Mouse (Mus musculus): Measurements from ENCODE around the gene Gm5148. TPM values are rescaled to one million over a fixed set of nuclear protein-coding genes. Genes with fewer than 3 reads are reported as not detected.

Gm5148 gene
- total RNA-seq, 2 experiments from 2014 or later = 1.5 to 2.8 TPM

DNA sequence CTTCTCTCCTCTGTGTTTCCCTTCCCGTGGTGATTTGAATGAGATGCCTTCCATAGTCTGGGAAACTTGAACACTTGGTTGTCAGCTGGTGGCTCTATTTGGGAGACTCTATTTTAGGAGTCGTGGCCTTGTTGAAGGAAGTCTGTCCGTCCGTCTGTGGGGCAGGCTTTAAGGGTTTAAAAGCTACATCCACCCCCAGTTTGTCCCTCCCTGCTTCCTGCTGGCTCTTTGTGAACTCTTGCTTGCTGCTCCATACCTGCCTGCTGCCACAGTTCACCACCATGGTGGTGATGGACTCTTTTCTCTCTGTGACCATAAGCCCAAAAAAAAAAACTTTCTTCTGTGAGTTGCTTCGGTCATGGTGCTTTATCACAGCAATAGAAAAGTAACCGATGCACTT lies 21.2 kb downstream of the Gm5148 start:
- no peak for DNase-seq
- intact Hi-C loops (cut with DNase I) = no loop called here

DNA sequence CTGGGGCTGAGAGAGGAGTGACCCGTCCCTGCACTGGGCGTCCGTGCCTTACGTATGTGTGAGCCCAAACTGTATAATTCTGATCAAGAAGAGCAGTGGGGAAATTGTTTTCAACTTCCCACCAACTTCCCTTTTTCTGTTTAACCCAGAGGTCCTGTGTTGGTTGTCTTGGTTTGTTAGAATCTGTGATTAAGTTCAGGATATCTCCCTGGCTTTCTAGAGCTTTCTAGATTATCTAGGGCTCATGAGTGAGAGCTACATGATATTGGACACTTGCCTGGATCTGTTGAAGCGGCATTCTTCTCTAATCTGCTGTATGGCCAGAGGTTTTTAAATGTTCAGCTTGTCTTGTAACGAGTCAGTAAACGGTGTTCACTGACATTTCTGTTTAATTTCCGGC lies 30.7 kb downstream of the Gm5148 start:
- no peak for DNase-seq
- intact Hi-C loops (cut with DNase I) = no loop called here

DNA sequence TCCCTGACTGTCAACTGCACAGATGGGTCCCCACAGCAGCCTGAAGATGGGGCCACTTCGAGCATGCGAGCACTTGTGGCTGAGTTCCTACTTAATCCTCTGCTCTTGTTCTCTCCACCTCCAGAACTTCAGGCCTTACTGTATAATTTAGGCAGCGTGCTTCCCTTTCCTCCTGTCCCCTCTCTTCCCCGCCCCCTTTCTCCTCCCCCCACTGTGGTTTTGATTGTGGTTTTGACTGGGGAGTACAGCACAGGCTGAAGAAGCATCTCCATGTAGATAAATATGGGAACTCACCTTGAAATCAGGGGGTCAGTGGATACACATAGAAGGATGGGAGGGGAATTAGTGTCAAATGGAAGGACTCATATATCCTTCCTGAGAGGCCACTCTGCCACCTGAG lies 31.3 kb downstream of the Gm5148 start:
- no peak for DNase-seq
- intact Hi-C loops (cut with DNase I) = no loop called here

DNA sequence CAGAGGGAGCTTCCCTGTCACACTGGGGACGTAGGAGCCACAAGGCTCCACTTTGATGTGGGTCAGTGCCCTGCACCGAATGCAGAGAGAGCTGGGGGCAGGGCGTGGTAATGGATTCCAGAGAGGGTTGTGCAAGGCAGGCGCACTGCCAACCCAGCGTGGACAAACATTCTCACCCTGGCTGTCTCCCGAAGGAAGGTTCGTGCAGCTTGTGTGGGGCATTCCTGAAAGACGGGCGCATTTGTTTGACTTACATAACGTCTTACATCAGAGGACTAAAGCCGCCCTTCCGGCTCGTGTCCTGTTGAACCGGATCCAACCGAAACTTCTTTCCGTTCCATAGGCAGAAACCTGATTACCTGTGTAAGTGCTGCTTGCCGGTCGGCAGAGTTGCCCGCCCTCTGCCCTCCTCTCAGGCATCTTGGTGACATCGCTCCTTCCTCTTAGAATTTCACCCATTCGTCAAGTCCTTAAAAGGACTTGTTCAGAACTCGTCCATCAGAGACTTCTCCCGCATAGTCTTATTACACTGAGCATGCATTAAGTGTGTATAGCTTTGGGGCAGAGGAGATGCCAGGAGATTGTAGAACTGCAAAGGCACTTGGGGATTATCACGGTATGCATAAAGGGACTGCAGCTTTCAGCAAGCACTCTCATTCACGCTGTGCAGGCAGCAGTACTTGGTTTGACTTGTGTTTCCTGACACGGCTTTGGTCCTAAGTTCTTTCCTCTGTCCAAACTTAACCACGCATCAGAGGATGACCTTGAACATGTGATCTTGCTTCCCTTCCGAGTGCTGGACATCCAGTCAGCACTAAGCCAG lies 36.9 kb downstream of the Gm5148 start:
- peak; percentile 20 for DNase-seq
- intact Hi-C loops (cut with DNase I) = no loop called here

DNA sequence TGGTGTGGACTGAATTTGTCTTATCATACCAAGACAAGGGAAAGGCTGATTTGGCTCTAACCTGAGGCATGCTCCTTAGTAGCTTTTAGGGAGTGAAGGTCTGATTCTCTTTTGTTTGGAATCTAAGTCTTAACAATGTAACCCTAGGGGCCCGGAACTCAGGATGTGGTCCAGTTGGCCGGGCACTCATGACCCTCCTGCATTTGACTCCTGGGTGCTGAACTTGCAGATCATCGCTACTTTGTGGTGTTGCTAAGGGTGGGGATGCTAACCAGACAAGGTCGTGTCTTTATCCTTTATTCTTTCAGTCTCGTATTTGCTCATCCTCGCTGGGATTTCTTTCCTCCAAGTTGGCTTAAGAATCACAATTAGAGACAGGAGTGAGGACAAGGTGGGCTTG lies 37.5 kb downstream of the Gm5148 start:
- intact Hi-C loops (cut with DNase I) = no loop called here
- DNase-seq = no peak

DNA sequence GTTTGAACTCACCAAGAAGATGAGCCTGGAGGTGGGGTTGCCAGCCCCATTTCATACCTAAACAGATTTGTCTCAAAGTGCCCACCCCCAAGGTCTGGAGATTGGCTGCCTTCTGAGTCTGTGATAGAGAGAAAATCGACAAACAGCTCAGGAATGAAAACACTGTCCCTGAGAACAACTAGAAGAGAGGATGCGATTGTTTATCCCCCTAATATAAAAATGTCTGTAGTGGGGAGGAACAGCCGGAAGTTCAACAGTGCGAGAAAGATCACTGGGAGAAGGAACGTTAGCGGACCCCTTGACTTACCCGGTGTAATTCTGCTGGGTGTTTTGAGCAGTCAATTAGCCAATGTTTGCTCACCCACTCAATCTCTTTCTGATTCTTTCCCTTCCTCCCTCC lies 38.1 kb downstream of the Gm5148 start:
- intact Hi-C loops (cut with DNase I) = no loop called here
- no peak for DNase-seq

DNA sequence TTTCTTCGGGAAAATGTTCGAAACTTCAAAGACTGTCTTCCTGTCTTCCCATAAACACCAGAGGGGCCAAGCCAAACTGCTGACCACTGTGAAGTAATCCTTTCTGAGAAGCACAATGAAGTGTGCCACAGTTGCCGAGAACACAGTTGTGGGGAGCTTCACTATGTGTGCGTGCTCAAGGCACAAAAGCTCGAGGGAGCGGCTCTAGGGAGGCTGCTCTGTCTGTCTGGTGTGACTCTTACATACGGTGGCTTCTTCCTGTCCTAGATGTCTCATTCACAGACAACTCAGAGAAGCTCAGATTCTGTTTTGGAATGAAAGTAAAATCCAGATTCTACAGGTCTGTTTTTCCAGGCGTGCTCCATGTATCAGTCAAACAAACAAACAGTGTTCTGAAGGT lies 48.0 kb downstream of the Gm5148 start:
- intact Hi-C loops (cut with DNase I) = no loop called here
- no peak for DNase-seq

DNA sequence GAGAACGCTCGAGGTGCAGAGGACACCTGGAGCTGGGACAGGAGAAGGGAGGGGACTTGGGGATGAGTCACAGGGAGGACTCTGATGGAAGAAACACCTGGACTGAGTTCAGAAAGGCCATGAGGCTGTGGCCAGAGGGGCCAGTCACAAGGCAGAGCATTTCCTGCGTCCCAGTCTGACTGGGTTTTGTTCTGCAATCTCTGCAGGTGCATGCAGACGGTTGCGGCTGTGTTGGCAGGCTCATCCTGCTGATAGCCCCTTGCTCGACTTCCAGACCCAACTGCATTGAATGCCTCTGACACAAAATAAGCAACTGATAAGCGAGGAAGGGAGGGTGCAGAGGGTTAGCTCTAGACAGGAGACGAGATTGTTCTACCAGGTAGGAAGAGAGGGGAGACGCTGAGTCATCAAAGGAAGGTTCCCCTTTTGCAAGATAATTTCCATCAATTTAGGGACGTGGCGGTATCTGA lies 49.2 kb downstream of the Gm5148 start:
- no peak for DNase-seq
- intact Hi-C loops (cut with DNase I) = no loop called here

DNA sequence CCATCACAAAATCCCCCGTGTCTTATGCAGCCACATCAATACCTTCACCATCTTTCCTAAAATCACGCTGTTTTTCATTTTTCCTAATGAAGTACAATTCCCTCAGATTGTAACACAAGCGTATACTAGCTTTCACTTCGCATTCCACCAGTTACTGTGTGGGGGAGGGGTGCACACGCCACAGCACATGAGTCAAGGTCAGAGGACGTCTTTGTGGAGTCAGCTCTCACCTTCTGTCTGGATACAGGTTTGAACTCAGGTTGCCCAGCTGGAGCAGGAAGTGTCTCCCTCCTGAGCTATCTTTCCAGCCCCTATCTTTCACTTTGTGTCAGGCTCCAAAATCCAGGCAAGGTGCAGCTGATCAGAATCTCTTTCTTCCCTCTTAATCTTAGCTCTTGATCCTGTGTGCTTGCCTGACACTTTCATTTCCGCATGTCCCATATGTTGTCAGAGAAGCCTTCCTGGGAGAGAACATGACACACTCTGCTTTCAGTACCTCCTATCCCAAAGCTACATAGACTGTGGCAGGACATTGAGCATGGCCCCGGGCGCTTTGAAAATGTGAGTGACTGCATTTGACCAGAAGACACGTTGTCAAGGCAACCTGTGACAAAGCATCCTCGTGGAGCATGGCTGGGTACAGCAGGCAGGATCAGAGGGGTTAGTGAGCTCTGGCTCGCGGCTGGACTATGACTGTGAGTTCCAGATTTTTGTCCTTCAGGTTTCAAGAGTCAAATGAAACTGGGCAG lies 50.6 kb downstream of the Gm5148 start:
- intact Hi-C loops (cut with DNase I) = no loop called here

DNA sequence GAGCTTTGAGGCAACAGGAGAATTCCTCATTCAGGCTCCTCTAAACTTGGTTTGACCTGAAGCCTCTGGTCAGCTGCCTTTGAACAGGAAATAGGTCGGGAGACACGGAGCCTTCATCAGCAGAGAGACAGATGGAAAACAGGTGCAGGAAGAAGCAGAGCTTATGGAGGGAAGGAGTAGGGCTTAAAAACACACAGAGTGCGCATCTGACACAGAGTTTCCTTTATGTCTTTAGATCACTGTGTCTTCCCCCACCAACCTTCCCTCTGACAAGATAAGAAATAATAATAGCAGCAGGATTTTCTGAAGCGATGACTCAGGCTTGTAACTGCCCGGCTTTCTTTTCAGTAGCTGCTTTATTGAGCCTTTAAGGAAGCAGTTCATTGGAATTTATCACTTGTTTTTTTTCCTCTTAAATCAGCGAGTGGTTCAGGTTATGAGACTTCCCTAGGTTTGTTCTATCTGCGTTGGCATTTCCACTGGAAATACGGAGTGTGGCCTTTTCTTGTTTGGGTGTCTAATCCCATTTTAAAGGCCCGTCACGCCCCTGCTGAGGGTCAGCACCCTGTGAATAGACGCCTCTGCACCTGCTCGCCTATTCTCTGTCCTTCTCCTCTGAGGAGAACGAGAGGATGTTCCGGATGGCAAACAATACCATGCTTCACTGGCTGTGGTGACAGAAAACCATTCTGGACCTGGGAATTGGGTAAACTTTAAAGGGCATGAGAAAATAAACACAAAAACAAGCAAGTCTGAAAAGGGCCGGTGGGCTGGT lies 51.8 kb downstream of the Gm5148 start:
- intact Hi-C loops (cut with DNase I) = no loop called here
- no peak for DNase-seq

More for the DNA sequence above, 50.6 kb downstream of the Gm5148 start:
- peak; percentile 23 for DNase-seq

DNA sequence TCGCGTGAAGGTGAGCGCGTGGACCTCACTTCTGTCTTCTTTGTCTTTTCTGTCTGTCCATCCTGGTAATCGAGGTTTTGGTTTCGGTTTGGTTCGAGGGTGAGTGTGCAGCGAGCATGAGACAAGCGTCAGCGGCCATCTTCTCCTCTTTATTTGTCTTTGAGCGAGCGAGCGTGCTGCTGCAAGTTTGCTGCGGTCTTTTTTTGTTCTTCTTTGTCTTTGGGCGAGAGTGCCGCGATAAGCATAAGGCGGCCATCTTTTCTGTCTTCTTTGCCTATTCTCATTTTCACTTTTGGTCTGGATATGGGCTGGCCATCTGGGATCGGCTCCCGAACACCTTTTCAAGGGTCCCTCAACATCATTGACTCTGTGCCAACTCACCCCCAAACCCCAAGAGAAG lies 55.2 kb downstream of the Gm5148 start:
- no peak for DNase-seq
- intact Hi-C loops (cut with DNase I) = no loop called here

DNA sequence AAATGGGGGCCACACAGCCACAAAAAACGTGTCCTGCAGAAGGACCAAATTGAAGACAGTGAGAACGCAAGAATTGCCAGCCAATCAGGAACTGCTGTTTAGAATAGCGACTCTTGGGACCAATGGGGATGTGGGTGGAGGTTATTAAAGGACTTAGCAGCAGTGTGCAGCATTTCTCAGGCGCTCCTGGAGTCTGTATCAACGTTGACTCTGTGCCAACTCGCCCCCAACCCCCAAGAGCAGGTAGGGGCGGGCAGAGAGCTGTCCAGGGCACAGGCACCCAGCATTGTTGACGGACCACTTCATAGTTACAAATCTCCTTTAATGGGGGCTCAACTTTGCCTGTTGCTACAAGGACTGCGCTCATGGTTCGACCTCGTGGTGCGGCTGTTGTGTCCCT lies 55.6 kb downstream of the Gm5148 start:
- intact Hi-C loops (cut with DNase I) = no loop called here
- no peak for DNase-seq

DNA sequence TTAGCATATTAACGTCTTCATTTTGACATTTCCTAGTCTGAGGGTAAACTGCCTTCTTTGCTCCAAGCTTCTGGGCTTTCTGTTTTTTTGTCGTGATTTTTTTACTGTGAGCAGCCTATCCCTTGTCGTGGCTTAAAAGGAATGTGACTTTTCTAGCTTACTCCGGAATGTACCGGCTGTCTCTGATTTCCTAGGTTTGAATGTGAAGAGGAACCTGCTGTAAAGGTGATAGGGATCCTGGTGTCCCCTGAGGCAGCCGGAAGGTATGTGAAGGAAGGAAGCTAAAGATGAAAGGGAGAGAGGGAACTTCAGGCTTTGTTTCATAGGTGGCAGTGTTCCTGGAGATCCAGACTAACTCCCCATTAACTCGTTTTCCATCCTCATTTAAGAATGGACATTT lies 56.6 kb downstream of the Gm5148 start:
- intact Hi-C loops (cut with DNase I) = no loop called here
- no peak for DNase-seq

DNA sequence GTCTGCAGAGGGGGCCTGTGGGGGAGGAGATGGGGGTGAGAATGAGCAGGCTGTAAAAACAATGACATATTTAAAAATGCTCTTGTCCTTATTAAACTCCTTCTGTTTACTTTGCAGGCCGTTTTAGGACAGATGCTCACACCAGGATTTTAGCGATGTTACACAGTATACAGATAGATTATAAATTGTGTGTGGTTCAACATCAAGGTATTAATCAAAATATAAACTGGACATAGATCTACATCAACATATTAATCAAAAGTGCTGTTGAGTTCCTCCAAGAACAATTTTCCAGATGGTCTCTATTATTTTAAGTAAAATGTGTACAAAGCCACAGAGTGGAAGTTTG lies 57.2 kb downstream of the Gm5148 start:
- no peak for DNase-seq
- intact Hi-C loops (cut with DNase I) = no loop called here

DNA sequence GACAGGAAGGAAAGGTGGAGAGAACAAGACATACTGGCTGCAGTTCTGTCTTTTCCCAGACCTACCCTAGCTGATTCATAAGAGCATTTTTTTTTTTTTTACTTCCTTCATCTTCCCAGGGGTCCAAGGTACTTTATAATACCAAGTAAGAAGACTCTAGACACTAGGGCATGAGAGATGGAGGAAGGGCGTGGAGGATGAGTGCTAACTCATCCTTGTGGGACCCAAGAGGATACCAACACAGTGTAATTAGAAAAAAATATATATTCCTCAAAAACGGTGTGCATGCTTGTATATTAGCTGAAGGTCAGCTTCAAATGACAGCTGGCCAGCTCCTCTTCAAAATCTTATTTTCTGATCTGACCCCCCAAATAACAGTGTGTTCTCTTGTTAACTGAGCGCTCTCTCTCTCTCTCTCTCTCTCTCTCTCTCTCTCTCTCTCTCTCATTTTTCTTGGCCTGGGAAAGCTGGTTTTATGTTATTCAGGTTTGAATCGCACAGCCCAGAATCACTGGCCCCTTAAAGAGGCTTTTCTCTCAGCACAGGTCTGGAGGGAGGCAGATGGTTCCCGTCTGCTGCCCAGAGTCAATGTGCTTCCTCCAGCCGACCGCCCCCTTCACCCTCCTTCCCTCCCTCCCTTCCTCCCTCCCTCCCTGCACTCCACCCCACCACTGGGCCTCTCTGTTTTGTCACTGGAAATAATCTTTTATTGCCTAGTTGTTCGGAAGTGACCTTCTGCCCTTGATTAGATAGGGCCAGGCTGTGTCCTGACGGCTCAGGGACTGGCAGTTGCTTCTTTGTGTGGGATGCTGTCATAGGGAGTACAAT lies 57.8 kb downstream of the Gm5148 start:
- intact Hi-C loops (cut with DNase I) = no loop called here
- peak; percentile 64 for DNase-seq

Other genes with a start within 250 kb of the Gm5148 start
- 10 to 100 TPM; 15.2 to 15.6 TPM for gene Spry1, start 84.5 kb downstream of the Gm5148 start, total RNA-seq (2021)

All from left cerebral cortex, postnatal 4 days (tissue).